Mouse (Mus musculus) cerebellum, postnatal 36 days (tissue): ENCODE data around the gene Sftpa1.
A peak's percentile ranks its signal among the peaks of the same experiment; 100 is the strongest.

Source experiments
- DNase-seq, 2 experiments: peaks; one replicate each; pipeline ENCODE4 v3.0.0; 2021 to 2022; ENCODE audit warnings: mixed read lengths in 2 of 2

Gene Sftpa1

GRCm38 (mm10) chr14:41131540-41131939 lies at the start of gene Sftpa1:
Sftpa1 (plus strand) TSS chr14:41131782.
- no peak for DNase-seq

DNA sequence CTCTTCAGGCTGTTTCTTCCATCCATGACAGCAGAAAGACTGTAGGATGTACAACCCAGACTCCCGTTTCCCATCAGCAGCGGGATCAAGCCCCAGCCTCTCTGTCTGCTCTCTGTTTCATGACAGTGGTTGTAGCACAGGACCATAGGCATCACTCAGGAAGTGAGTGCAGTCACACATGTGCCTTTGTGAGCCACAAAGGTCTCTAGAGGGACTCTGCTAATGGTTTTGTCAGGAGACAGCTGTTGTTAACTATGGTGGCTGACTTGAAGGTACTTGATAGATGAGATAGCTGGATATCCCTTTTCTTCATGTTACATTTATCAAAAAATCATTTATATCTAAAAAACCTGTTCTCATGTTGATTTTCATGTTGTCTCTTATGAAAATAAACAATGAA lies 49.2 kb upstream of the Sftpa1 start:
- DNase-seq: no peak

- peak in 1 of 2 experiments; percentile 2 for DNase-seq
These were observed 44.1 kb upstream of the Sftpa1 start for GRCm38 (mm10) chr14:41087509-41087908.

DNA sequence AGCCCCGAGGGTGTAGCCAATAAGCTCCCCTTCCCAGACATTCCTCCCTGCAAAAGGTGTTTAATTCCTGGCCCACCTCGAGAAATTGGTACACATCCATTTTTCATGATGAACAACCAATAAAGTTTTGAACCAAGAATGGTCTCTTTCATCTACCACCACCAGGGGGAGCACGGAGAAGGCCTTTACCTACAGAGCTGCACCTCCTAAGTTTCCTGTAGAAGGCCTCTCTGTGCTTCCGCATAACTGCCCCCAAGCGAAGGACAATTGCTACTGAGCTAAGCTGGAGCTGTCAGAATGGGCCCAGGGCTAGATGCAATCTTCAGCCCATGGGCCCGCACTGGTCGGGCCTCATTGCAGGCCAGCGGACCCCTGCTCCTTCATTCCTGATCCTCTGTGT lies 40.8 kb upstream of the Sftpa1 start:
- DNase-seq: no peak

GRCm38 (mm10) chr14:41094114-41094513 lies 37.5 kb upstream of the Sftpa1 start:
- no peak for DNase-seq

GRCm38 (mm10) chr14:41096296-41096860 lies 35.2 kb upstream of the Sftpa1 start:
- DNase-seq: no peak

GRCm38 (mm10) chr14:41098726-41099125 lies 32.9 kb upstream of the Sftpa1 start:
- DNase-seq: no peak

DNA sequence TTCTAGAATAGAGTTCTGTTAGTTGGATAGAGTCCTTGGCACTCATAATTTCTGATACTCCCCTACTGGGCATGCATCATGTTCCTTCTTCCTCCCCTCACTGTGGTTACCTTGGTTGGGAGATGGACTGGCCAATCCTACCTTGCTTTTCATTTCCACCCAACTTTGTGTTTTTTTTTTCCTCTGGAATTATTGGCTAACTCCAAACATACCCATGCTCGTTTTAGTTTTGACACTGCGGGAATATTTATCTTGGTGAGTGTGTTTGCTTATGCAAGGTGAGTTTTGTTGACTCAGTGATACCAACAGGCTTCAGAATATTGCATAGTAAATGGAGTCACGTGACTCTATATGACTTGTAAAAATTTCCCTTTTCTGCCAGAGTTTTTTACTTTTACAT lies 30.9 kb upstream of the Sftpa1 start:
- no peak for DNase-seq

DNA sequence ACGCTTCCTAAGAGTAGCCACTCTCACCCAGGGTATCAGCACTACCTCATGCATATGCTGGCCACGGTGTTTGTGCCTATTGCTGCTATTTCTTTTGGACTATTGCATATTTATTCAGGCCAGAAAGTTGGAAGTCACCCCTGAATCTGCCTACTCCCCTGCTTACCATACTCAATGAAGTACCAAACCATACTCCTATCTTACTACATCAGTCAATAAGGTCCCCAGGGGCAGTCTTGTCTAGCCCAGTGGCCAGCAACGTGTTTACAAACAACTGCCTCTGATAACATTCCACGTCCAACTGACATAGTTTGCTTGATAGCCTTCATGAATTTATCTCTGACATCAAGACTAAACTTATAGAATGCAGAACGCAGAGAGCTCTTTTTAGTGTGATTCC lies 30.3 kb upstream of the Sftpa1 start:
- no peak for DNase-seq

DNA sequence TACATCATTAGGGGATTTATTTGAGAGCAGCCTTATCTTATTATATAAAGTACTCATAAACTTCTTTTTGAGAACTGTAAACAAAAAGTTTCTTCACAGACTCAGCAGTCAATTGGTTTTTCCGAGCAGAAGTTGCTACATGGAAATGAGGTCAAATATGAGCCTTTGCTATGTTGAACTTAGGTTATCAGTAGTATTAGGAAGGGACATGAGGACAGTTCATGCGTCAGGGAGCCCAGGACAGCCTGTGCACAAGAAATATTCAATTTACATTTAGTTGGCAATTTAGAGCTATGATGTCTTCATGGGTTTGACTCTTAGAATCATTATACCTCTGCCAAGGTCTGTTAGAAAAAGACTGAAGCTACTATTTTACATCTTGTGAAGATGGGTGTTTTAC lies 29.3 kb upstream of the Sftpa1 start:
- no peak for DNase-seq

DNA sequence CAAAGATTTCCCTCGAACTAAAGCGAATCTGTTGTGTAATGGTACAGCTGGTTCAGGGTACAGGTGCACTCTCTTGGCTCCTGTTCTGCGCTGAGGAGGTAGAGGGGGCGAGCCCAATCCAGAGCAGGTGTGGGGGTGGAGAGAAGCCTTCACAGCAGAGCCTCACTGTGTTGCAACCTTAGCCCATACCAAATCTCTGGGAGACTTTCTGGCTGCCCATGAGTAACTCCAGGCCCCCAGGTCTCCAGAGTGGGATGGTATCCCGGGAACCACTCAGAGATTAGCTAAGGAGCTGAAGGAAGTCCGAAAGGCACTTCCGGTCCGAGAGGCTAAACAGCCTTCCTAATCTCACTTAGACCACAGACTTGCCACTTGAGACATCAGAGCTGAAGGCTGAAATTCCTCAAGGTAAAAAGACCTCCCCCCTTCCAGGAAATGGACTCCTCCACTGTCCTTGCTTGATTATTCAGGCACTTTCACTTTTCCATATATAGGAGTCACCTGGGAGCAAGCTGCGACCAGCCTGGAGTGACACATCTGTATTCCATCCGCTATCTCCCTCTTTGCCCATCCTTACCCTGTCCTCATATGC lies 26.6 kb upstream of the Sftpa1 start, which contains the start of gene Mat1a:
TSS of gene Mat1a (plus strand) at position 183 of the 592 bp plus-strand sequence.
- no peak for DNase-seq

DNA sequence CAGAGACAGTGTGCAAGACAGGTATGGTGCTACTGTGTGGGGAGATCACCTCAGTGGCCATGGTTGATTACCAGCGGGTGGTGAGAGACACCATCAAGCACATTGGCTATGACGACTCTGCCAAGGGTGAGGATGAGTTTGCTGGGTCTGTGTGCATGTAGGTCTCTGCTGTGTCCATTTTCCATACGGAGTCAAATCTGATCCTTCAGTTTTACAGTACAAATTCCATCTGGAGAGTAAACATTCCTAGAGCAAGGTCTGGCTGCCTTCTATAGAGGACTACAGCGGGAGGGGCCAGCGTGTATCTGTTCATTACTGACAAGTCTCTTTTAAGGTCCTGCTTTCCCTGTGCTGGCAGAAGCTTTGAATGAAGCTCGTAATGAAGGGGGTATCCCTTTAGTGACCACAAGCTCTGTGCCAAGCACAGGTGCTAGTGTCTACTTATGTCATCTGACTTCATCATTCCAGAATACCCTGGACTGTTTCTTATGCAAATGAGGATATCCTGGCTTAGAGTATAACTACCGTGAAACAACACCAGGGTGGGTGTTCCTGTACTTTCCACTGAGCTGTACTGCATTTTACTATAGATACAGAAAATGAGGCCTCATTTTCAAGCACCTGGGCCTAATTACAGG lies 20.4 kb upstream of the Sftpa1 start:
- no peak for DNase-seq

DNA sequence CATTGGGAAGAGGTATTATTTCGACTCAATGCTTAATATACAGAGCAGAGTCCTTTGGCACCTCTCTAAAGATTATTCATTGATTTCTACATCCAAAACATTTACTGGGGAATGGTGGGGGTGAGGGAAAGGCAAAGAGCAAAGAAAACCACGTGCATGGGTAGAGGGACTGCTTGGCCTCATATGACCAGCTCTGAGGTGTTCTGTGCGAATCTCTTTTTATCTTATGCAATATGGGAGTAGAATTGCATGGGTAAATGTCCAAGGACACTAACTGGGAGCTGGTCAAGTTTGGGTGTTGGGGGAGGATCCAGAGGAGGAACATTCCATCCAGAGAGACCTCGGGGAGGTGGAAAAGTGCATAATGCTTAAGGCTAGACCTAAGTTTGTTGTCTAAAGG lies 18.6 kb upstream of the Sftpa1 start:
- DNase-seq: no peak

DNA sequence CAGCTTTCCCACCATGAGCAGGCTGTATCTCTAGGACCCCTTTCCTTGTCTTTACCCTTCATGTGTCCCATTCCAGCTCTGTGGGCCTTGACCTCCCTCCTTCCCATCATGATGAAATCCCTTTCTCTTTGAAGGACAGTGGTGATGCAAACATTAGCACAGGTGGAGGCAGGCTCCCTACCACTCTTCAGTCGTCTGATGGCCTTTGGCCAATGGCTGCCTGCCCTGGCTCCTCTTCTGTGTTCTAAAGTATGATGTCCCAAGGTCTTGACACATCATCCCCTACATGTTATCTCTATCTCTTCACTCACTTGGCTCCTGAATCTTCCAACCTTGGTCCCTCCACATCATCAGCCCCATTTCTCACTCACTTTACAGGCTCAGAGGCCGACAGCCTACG lies 15.3 kb upstream of the Sftpa1 start:
- DNase-seq: peak; percentile 28 to 34

GRCm38 (mm10) chr14:41124683-41125082 lies 6.9 kb upstream of the Sftpa1 start:
- DNase-seq: no peak

DNA sequence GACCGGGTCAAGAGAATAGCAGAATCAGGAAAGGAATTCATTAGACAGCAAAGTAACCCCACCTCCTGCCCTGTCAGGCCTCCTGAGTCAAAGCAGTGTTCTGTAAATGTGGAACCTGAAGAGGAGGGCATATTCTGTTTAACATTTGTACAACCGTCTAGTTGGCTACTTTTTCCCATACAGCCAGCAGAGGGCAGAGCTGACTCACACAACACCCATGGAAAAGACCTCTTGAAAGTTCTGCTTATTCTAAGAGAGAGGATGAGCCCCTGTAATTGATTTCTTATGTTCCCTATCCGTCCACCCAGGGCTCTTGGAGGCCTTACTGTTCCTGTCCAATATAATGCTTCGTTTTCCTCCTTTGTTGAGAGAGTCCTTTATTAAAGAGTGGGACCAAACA lies 3.6 kb upstream of the Sftpa1 start:
- no peak for DNase-seq

DNA sequence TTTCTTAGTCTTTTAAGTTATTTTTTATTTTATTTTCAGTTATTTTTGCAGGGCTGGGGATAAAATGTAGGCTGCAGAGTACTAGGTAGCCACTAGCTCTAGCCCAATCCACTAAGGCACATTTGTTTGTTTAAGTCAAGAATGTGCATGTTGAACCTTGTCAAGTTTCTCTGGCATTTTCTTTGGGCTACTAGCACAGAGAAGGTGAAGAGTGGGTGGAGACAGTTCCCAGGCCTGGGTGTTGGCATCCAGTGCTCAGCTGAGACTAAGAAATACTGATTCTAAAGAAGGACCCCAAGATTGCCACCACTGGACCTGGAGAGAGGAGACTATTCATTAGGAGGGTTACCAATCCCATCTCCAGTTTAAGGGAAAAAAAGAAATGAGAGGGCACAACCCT lies 5.4 kb downstream of the Sftpa1 start:
- DNase-seq: no peak

DNA sequence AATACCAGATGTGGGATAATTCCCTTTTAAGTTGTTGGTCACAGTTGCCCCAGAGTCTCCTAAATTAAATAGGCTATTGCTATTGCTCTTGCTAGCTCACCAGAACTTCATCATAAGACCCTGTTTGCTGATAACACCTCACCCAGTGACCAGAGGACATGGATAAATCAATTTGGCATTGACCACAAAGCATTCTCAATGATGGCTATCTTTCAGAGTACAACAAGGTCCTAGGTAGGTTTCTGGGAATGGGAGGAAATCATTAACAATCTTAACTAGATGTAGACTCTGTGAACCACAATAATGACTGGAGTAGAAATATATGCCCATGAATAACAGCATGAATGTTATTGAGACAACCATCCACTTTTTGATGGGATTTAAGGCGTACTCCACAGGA lies 9.1 kb downstream of the Sftpa1 start:
- DNase-seq: no peak

GRCm38 (mm10) chr14:41146035-41146434 lies 14.5 kb downstream of the Sftpa1 start:
- no peak for DNase-seq

- DNase-seq: no peak
These were observed 15.3 kb downstream of the Sftpa1 start for GRCm38 (mm10) chr14:41146922-41147321.

DNA sequence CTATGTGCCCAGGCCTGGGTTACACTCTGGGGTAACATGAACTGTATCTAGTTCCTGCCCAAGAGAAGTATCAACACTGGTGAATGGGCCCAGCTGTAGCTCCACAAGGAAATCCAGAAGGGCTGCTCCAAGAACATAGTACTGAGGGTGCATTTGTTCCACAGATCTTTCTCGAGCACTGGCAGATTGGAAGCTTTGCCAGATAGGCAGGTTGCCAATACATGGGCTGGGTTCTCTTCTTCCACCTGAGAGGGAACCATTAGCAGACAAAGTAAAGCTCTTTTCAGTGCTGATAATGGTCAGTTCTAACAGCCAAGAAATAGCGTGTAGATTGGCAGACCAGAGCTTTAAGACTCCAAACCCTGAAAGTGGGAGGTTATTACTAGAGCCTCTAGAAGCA lies 15.8 kb downstream of the Sftpa1 start:
- no peak for DNase-seq

DNA sequence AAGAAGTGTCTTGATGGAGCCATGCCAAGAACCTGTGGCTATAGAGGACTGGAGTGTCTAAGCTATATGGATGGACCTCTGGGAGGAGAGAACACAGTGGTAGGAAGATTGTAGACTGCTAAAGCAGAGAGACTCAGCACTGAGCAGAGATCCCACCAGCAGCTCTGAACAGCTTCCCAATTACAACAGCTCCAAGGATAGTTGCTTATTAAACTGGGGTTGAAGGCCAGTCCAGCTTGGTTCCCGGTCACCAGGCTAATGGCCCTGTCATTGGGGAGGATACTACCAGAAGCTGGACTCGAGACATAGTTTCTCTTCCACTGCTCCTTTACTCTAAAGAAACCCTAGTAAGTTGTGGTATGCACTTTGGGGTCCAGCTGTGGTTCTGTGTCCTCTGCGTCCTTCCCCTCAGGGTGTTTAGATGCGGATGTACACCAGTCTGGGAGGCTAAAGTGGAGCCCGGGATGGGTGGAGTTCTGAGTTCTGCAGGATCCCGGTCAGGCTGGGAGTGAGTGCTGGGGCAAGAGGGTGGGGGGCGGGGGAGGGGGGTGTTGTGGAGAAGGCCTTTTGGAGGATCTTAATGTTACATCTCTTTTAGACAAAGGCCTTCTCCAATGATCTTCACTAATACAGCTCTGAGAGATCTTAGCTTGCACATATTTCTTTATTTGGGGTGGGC lies 19.8 kb downstream of the Sftpa1 start, which contains the start of gene Mbl1:
TSS of gene Mbl1 (plus strand) at position 239 of the 679 bp plus-strand sequence.
- no peak for DNase-seq

GRCm38 (mm10) chr14:41160076-41160475 lies 28.5 kb downstream of the Sftpa1 start:
- no peak for DNase-seq

- DNase-seq: no peak
These were observed 29.2 kb downstream of the Sftpa1 start for GRCm38 (mm10) chr14:41160743-41161142.
